Mouse (Mus musculus) right cerebral cortex, postnatal 10 days (tissue): ENCODE measurements around the gene Pcdh15.

Experiments
- DNase-seq, 2 experiments: peaks; one replicate each; pipeline ENCODE4 v3.0.0; 2021; ENCODE audit warnings: low spot score in 2 of 2

Pcdh15 gene

GRCm38 (mm10) chr10:73812311-73812710, 713.2 kb downstream of the Pcdh15 start:
- DNase-seq: no peak

- peak; percentile 44 to 55 for DNase-seq
Observed at GRCm38 (mm10) chr10:73821657-73822583, 722.8 kb downstream of the Pcdh15 start.

- DNase-seq: no peak
Observed at GRCm38 (mm10) chr10:73823214-73823613, 724.1 kb downstream of the Pcdh15 start.

- DNase-seq: peak; percentile 56 to 67
Observed at GRCm38 (mm10) chr10:73826354-73826753, 727.2 kb downstream of the Pcdh15 start.

GRCm38 (mm10) chr10:73828781-73829180, 729.6 kb downstream of the Pcdh15 start:
- DNase-seq: no peak

- DNase-seq: no peak
Observed at GRCm38 (mm10) chr10:73844998-73845397, 745.9 kb downstream of the Pcdh15 start.

GRCm38 (mm10) chr10:73862181-73862580, 763.0 kb downstream of the Pcdh15 start:
- DNase-seq: no peak

- DNase-seq: no peak
Observed at GRCm38 (mm10) chr10:73878055-73878728, 779.0 kb downstream of the Pcdh15 start.

- no peak for DNase-seq
Observed at GRCm38 (mm10) chr10:73878729-73879067, 779.6 kb downstream of the Pcdh15 start.

GRCm38 (mm10) chr10:73887771-73888170, 788.6 kb downstream of the Pcdh15 start:
- no peak for DNase-seq

GRCm38 (mm10) chr10:73892251-73892650, 793.1 kb downstream of the Pcdh15 start:
- no peak for DNase-seq

- no peak for DNase-seq
Observed at GRCm38 (mm10) chr10:73896086-73896607, 797.0 kb downstream of the Pcdh15 start.

GRCm38 (mm10) chr10:73899165-73899564, 800.0 kb downstream of the Pcdh15 start:
- no peak for DNase-seq

GRCm38 (mm10) chr10:73907626-73908025, 808.5 kb downstream of the Pcdh15 start:
- DNase-seq: no peak

GRCm38 (mm10) chr10:73908568-73908967, 809.4 kb downstream of the Pcdh15 start:
- DNase-seq: no peak

GRCm38 (mm10) chr10:73915170-73915569, 816.0 kb downstream of the Pcdh15 start:
- no peak for DNase-seq

GRCm38 (mm10) chr10:73921579-73921978, 822.4 kb downstream of the Pcdh15 start:
- peak in 1 of 2 experiments; percentile 32 for DNase-seq

GRCm38 (mm10) chr10:73928672-73929071, 829.5 kb downstream of the Pcdh15 start:
- no peak for DNase-seq

GRCm38 (mm10) chr10:73929718-73930117, 830.6 kb downstream of the Pcdh15 start:
- DNase-seq: peak in 1 of 2 experiments; percentile 23

GRCm38 (mm10) chr10:73931185-73931584, 832.0 kb downstream of the Pcdh15 start:
- no peak for DNase-seq

GRCm38 (mm10) chr10:73931996-73932679, 833.0 kb downstream of the Pcdh15 start:
- no peak for DNase-seq

- DNase-seq: peak in 1 of 2 experiments; percentile 23
Observed at GRCm38 (mm10) chr10:73936121-73936520, 837.0 kb downstream of the Pcdh15 start.
